Mouse (Mus musculus): ENCODE measurements around the gene Pvalb. TPM values are rescaled to one million over a fixed set of nuclear protein-coding genes. Genes with fewer than 3 reads are reported as not detected.

Pvalb gene
- 0.11 TPM in 1 of 2 replicates, not detected in the other for polyA plus RNA-seq (2015; fragmentation: Nextera tagmentation; extraction: Ambion mirVana)

- DNase-seq (ENCODE audit: low spot score) (no peak), ATAC-seq (ENCODE audit: low FRiP score, low TSS enrichment) (no peak)
- no peak within 1 kb of the TSS for H3K27ac ChIP-seq (replicated peaks)
- no peaks in the 10 kb centered on the region for H3K9me3 ChIP-seq (ENCODE audit: control insufficient read depth, low read length)
- no peak within 1 kb of the TSS for H3K4me2 ChIP-seq (replicated peaks; ENCODE audit: low read depth)
- peaks cover 2% of the 10 kb centered on the region; the same call in 1 of the 2 replicates for H3K27me3 ChIP-seq (ENCODE audit: control insufficient read depth, insufficient read depth, low read length)
- no peaks in the 10 kb centered on the region for H3K4me1 ChIP-seq (replicated peaks; ENCODE audit: control insufficient read depth, insufficient read depth)
- no peak within 1 kb of the TSS for H3K4me3 ChIP-seq (ENCODE audit: low read depth, low read length)
- H3K9ac ChIP-seq (ENCODE audit: low read length): no peak within 1 kb of the TSS
- no peaks in the 10 kb centered on the region for H3K36me3 ChIP-seq (ENCODE audit: control insufficient read depth, insufficient read depth, low read length)
- 85% methylated on average over 7 of the region's 7 CpGs for WGBS
- TF ChIP-seq CTCF (IDR thresholded peaks at IDR 0.05; ENCODE audit: low read depth): no peak
- TF ChIP-seq EP300 (optimal IDR thresholded peaks at IDR 0.05): no peak
These were observed at the start of gene Pvalb for GRCm38 (mm10) chr15:78206312-78206711. Pvalb (minus strand) TSS chr15:78206400.

DNA sequence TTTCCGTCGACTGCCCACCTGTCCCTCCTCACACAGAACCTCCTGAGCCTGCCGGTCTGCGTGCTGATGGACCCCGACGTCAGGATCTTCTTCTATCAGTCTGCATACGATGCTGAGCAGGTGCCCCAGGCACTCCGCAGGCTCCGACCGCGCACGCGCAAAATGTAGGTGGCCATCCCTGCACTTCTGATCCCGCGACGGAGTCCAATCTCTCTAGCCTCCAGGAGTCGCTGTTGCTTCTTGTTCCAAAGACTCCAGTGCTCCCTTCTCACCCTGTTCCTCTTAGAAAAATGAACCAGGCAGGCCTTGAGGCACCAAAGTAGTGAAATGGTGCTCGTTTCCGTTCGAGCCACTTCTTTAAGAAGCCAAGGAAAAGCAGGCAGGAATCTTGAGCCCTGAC, 48.6 kb upstream of the Pvalb start:
- H3K36me3 ChIP-seq (ENCODE audit: control insufficient read depth, insufficient read depth, low read length): no peaks in the 10 kb centered on the region

DNA sequence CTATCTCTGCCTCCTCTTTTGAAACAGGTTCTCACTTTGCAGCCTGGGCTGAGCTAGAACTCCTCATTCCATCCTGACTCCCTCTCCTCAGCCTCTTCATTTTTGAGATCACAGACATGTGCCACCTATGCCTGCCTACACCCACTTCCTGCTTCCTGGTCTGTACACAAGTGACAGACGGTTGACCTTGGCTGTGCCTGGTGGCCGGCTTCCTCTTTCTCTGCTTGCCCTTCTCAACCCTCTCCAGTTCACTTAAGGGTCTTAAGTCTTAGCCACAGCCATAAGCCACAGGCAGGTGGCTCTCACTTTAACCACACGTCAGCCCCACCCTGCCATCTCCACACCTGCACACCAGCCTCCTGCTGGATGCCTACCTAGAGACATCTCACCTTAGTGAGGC, 42.2 kb upstream of the Pvalb start:
- Histone ChIP-seq H3K4me3 (ENCODE audit: low read depth, low read length) (no peak overlapping the region), H3K27ac (replicated peaks) (no peak overlapping the region), H3K9ac (ENCODE audit: low read length) (no peak overlapping the region), H3K4me2 (replicated peaks; ENCODE audit: low read depth) (no peak overlapping the region), H3K9me3 (ENCODE audit: control insufficient read depth, low read length) (no peaks in the 10 kb centered on the region), H3K36me3 (ENCODE audit: control insufficient read depth, insufficient read depth, low read length) (no peaks in the 10 kb centered on the region), H3K4me1 (replicated peaks; ENCODE audit: control insufficient read depth, insufficient read depth) (no peaks in the 10 kb centered on the region), H3K27me3 (ENCODE audit: control insufficient read depth, insufficient read depth, low read length) (no peaks in the 10 kb centered on the region)
- TF ChIP-seq EP300 (optimal IDR thresholded peaks at IDR 0.05): no peak
- no peak for DNase-seq (ENCODE audit: low spot score)
- WGBS: 41% methylated on average over 3 of the region's 3 CpGs
- no peak for ATAC-seq (ENCODE audit: low FRiP score, low TSS enrichment)

More for the DNA sequence above, 48.6 kb upstream of the Pvalb start:
- TF ChIP-seq CTCF (IDR thresholded peaks at IDR 0.05; ENCODE audit: low read depth) (peak; percentile 70), EP300 (optimal IDR thresholded peaks at IDR 0.05) (no peak)
- H3K4me3 ChIP-seq (ENCODE audit: low read depth, low read length): no peak overlapping the region
- H3K4me1 ChIP-seq (replicated peaks; ENCODE audit: control insufficient read depth, insufficient read depth): no peaks in the 10 kb centered on the region
- H3K9me3 ChIP-seq (ENCODE audit: control insufficient read depth, low read length): no peaks in the 10 kb centered on the region
- H3K27ac ChIP-seq (replicated peaks): no peak overlapping the region
- H3K4me2 ChIP-seq (replicated peaks; ENCODE audit: low read depth): no peak overlapping the region
- 22% methylated on average over 20 of the region's 20 CpGs for WGBS
- H3K9ac ChIP-seq (ENCODE audit: low read length): no peak overlapping the region
- H3K27me3 ChIP-seq (ENCODE audit: control insufficient read depth, insufficient read depth, low read length): no peaks in the 10 kb centered on the region
- DNase-seq (ENCODE audit: low spot score) (peak; percentile 57), ATAC-seq (ENCODE audit: low FRiP score, low TSS enrichment) (no peak)

- no peak for DNase-seq (ENCODE audit: low spot score)
- 49% methylated on average over 2 of the region's 2 CpGs for WGBS
These were observed 41.5 kb upstream of the Pvalb start for GRCm38 (mm10) chr15:78247659-78248058.

GRCm38 (mm10) chr15:78246143-78247116, 40.2 kb upstream of the Pvalb start:
- Histone ChIP-seq H3K36me3 (ENCODE audit: control insufficient read depth, insufficient read depth, low read length) (no peaks in the 10 kb centered on the region), H3K9ac (ENCODE audit: low read length) (no peak overlapping the region), H3K4me2 (replicated peaks; ENCODE audit: low read depth) (no peak overlapping the region), H3K9me3 (ENCODE audit: control insufficient read depth, low read length) (no peaks in the 10 kb centered on the region), H3K4me3 (ENCODE audit: low read depth, low read length) (no peak overlapping the region), H3K27me3 (ENCODE audit: control insufficient read depth, insufficient read depth, low read length) (no peaks in the 10 kb centered on the region), H3K27ac (replicated peaks) (no peak overlapping the region), H3K4me1 (replicated peaks; ENCODE audit: control insufficient read depth, insufficient read depth) (no peaks in the 10 kb centered on the region)
- no peak for TF ChIP-seq EP300 (optimal IDR thresholded peaks at IDR 0.05)
- no peak for TF ChIP-seq CTCF (IDR thresholded peaks at IDR 0.05; ENCODE audit: low read depth)
- ATAC-seq (ENCODE audit: low FRiP score, low TSS enrichment) (no peak), DNase-seq (ENCODE audit: low spot score) (no peak)
- WGBS: 70% methylated on average over 18 of the region's 18 CpGs

More at GRCm38 (mm10) chr15:78247659-78248058, 41.5 kb upstream of the Pvalb start:
- Histone ChIP-seq H3K4me1 (replicated peaks; ENCODE audit: control insufficient read depth, insufficient read depth) (no peaks in the 10 kb centered on the region), H3K9ac (ENCODE audit: low read length) (no peak overlapping the region), H3K4me3 (ENCODE audit: low read depth, low read length) (no peak overlapping the region), H3K4me2 (replicated peaks; ENCODE audit: low read depth) (no peak overlapping the region), H3K27me3 (ENCODE audit: control insufficient read depth, insufficient read depth, low read length) (no peaks in the 10 kb centered on the region), H3K27ac (replicated peaks) (no peak overlapping the region), H3K36me3 (ENCODE audit: control insufficient read depth, insufficient read depth, low read length) (no peaks in the 10 kb centered on the region), H3K9me3 (ENCODE audit: control insufficient read depth, low read length) (no peaks in the 10 kb centered on the region)
- TF ChIP-seq CTCF (IDR thresholded peaks at IDR 0.05; ENCODE audit: low read depth): no peak
- no peak for TF ChIP-seq EP300 (optimal IDR thresholded peaks at IDR 0.05)
- ATAC-seq (ENCODE audit: low FRiP score, low TSS enrichment): no peak
